Mouse (Mus musculus): ENCODE measurements around the gene Clrn1. TPM values are rescaled to one million over a fixed set of nuclear protein-coding genes. Genes with fewer than 3 reads are reported as not detected.
"Not testable (repeated sequence)": the region's sequence is repeated elsewhere in the genome, so short reads cannot be mapped to it uniquely, and the experiment has no call there.

Gene Clrn1
- polyA plus RNA-seq (2012; rRNA removed), result not detected in 2 replicates

DNA sequence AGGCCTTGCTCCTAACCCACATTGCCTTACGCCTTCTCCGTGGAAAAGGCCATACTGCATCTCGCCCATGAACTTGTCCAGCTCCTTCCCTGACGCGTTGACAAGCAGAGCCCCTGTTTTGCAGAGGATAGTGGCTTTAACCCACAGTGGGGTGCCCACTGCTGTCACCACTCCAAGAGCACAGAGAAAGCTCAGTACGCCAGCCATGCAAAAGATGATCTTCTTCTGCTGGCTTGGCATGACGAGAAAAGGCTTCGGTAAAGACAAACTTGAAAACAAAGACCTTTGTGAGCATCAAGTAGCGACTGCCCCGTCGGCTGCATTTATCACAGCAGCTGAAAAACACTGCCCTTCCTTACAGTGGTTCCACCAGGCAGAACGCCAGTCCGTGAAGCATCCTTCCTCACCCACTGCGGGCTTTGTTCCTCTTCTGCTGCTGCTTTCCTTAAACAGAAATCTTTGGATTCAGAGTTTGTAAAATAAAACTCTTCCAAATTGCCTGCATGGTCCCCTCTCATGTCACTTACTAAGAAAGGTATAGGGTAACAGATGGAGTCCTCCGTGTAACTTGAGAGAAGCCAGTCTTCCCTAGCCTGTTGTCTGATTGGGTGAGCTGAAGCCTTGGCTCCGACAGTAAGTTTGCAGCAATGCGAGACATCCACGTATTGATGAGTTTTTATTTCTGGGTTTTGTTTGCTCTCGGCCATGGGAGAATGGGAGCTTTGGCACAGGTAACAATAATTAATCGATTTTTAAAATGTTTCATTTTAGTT, at the start of gene Clrn1:
Gene Clrn1 (minus strand): TSS at position 540 of the 773 bp plus-strand sequence.
- DNase-seq (ENCODE audit: low read depth, low spot score), result no peak
- WGBS, result 83% methylated on average over 20 of the region's 20 CpGs

DNA sequence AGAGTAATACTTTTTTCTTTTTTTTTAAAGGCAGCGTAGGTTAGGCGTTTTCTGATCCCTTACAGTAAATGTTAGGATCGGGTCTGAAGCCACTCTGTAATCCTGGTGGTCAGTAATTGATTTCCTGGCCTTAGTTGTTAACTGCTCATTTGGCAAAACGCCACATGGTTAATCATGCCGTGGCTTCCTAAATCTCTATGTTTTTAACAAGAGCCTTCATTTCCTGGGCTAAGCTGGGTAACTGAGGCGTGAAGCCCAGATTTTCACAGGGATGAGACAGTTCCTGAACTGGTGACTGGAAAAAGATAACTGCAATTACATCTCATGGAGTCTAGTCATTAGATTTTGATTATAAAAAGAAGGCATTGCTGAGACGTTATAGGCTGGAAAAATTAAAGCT, 38.9 kb upstream of the Clrn1 start:
- WGBS, result 73% methylated on average over 7 of the region's 7 CpGs
- DNase-seq (ENCODE audit: low read depth, low spot score), result no peak

DNA sequence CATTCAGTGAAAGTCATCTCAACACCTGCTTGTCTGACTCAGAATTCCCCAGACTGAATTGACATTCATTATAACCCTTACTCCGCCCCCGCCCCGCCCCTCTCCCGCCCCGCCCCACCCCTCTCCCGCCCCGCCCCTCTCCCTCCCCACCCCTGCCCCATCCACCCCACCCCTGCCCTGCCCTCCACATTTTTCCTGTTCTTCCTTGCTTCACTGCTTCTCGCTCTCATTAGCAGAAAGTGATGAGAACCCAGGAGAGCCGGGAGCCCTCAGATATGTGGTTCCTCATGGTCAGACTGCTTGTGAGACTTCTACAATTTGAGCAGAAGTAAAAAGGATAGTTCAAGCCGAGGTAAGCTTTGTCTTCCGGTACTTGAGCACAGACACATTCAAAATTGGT, 38.0 kb upstream of the Clrn1 start:
- 67% methylated on average over 4 of the region's 11 CpGs for WGBS
- no peak for DNase-seq (ENCODE audit: low read depth, low spot score)

DNA sequence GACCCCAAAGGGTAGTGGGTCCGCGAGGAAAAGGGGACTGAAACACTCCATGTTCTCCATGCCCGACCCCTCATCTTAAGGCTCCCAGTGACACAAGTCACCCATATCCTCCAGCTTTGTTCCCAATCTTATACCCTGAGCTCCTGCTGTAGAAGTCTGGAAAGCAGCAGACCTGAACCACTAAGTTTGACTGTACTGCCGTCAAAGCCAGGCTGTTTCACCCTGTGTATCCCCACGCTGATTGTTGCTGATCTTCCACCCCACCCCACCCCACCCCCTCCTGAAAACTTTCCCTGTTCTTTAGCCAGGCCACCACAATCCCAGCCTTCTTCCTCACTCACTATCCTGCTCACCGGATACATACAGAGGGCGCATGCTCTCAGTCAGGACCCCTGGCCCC, 37.5 kb upstream of the Clrn1 start:
- no peak for DNase-seq (ENCODE audit: low read depth, low spot score)
- WGBS, result 79% methylated on average over 7 of the region's 7 CpGs

DNA sequence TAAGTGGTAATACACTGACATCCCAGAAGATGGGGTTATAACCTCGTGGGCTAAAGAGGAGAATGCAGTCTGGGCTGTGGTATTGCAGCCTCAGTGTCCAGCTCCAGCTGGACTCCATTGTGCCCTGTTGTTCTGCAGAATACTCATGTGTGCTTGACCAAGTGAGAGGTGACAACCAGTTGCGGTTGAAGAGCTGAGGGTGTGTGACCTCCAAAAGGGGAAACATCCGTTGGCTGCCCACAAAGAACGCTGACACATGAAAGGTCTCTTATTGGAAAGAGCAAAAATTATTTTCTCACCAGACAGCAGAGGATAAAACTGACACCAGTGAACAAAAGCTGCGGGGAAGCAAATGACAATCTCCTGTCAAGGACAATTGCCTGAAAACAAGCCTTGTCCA, 36.2 kb upstream of the Clrn1 start:
- no peak for DNase-seq (ENCODE audit: low read depth, low spot score)

DNA sequence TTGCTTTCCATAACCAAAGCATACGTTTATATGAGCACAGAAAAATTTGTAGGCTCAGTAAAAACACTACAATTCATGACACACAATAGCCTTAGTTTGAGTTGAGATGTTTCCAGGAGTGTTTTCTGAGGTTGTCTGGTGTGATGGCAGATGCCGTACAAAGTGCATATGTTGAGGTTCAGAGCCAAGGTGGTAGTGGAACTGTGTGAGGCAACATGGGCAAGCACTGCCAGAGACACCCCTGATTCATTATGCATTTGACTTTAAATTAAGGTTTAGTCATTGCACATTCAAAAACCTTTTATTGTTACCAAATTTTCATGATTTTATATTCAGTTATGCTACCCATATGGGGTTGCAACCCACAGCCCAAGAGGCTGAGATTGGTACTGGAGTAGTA, 19.5 kb upstream of the Clrn1 start:
- WGBS, result 78% methylated on average over 2 of the region's 2 CpGs
- DNase-seq (ENCODE audit: low read depth, low spot score), result no peak

More for the DNA sequence above, 36.2 kb upstream of the Clrn1 start:
- WGBS, result 71% methylated on average over 5 of the region's 5 CpGs

DNA sequence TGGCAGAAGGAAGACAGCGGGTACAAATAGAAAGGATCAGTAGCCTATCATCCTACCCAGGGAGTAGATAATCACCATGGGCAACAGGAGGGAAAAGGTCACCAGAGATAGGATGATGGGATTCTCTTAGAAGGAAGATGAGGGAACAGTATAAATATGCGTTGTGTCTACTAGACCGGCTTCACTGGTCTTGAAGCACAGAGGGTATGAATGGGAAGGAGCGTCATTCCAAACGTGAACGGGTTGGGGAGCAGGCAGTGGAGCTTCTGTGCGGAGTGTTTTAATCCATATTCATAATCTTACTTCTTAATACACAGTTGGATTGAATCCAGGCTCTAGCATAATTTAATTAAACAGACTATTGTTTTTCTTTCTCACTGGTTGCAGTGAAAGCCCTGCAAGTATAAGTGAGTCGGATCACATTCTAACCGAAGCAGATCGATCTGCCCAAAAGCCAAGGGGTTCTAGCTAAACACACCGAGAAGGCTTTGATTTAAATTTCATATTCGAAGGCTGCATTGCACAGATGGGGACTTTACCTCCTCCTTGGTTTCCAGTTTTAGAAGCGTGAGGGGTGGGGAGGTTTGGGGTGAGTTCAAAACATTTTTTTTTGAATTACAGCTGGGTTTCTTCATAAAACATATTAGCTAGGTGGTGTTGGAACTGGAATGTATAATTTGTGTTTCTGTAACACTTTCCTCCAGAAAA, 17.1 kb upstream of the Clrn1 start:
- DNase-seq (ENCODE audit: low read depth, low spot score), result no peak
- WGBS, result 88% methylated on average over 13 of the region's 13 CpGs

DNA sequence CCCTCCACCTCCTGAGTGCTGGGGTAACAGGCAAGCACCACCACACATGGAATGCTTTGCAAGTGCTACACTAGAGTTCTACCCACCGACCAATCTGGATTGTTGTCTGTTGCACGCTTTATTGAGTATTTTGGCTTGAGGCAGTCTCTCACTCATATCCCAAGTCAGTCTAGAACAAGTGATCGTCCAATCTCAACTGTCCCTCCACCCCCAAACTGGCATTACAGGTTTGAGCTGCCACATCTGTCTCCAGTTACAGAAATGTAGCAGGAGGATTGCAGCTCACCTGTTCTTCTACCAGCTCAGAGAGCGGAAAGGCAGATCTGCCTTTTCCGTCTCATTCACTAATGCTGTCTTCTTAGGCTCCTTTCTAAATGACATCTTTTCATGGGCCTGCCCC, 10.0 kb upstream of the Clrn1 start:
- DNase-seq (ENCODE audit: low read depth, low spot score), result no peak

DNA sequence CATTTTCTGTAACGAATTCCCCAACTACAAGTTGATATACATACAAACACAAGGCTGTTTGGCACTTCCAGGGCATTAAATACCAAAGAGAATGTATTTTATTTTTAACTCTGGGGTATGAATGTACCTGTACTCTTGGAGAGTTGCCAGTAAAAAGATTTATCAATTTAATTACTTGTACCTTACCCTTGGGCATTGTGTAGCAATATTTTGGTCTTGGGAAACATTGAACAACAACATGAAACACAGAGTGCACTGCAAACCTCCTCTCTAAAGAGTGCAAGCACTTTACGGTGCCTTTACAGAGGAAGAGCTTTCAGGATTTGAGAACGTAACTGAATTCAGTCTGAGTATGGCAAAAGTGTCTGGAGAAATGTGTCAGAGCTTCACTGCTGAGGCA, 9.4 kb upstream of the Clrn1 start:
- DNase-seq (ENCODE audit: low read depth, low spot score), result no peak
- 79% methylated on average over 3 of the region's 3 CpGs for WGBS

More for the DNA sequence above, 10.0 kb upstream of the Clrn1 start:
- 80% methylated on average over 5 of the region's 5 CpGs for WGBS

DNA sequence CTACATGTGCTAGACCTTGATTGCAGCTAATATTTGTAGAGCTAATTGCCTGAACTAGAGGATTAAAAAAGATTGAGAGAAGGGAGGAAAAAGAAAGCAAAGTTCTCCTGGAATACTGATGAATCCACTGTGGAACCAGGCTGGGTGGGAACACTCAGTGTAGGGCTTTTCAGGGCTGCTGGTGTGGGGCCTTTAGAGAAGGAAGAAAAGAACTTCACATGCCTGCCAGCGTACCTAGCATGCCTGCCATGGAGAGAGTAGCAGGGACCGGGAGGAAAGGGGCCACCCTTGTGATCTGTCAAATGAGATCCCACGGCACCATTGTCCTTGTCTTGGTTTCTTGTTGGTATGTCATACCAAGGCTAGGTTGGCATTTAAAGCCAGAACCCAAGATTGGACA, 4.5 kb upstream of the Clrn1 start:
- DNase-seq (ENCODE audit: low read depth, low spot score), result no peak
- WGBS, result 64% methylated on average over 3 of the region's 3 CpGs

DNA sequence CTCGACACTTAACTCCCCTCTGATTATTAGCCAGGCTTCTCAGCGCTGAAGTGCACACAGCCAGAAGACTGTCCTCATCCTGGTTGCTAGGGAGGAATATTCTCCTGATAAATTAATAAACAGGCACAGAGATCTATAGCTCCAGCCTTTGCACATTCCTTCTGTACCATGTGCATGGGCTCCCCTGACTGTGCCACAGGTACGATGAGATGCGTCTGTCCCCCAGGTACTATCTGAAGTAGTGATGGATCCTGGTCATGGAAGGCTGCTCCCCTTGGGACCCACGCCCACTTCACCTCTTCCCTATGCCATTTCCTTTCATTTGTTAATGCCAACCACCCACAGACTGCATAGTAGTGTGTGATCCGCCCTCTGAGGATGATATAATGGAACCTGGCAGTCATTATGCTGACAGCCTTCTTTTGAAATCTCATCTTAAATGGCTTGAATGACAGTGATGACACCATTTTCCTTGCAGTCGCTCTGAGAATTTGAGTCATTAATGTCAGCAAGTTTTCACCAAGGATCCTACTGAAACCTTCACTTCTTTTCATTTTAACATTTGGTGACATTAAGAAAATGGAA, 3.1 kb upstream of the Clrn1 start:
- WGBS, result 81% methylated on average over 7 of the region's 7 CpGs

DNA sequence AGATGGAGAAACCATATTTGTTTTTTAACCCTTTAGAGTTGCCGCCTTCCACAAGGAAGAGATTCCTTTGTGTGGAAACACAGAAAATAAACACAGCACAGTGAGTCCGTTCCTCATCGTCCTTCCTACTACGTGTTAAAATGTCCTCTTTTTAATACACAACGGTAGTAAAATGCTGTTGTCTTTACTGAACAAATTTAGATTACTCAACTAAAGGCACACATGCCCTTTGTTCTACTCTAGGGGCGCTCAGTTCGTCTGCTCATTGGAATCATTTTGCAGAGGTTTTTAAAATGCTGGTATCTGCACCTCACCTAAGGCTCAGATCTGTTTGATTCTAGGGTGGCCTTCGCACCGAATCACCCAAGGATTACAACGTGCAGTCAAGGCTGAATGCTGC, 2.6 kb upstream of the Clrn1 start:
- no peak for DNase-seq (ENCODE audit: low read depth, low spot score)
- 54% methylated on average over 10 of the region's 10 CpGs for WGBS

More for the DNA sequence above, 3.1 kb upstream of the Clrn1 start:
- no peak for DNase-seq (ENCODE audit: low read depth, low spot score)

DNA sequence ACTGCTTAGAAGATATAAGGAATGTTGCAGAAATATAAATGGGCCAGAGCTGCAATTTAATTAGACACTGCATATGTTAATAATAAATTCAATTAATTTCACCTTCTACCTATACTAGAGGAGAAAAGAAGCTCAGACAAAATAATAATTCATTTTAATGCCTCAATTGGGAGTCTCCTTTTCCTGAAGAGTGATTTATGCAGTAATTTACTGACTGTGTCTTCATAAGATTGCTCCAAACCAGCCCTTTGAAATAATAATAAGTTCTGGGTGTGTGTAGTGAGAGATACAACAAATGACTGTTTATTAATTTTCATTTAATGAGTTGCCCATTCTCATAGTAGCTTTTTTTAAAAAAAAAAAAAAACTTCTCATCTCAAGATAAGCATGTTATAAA, 1.6 kb downstream of the Clrn1 start:
- DNase-seq (ENCODE audit: low read depth, low spot score), result no peak

DNA sequence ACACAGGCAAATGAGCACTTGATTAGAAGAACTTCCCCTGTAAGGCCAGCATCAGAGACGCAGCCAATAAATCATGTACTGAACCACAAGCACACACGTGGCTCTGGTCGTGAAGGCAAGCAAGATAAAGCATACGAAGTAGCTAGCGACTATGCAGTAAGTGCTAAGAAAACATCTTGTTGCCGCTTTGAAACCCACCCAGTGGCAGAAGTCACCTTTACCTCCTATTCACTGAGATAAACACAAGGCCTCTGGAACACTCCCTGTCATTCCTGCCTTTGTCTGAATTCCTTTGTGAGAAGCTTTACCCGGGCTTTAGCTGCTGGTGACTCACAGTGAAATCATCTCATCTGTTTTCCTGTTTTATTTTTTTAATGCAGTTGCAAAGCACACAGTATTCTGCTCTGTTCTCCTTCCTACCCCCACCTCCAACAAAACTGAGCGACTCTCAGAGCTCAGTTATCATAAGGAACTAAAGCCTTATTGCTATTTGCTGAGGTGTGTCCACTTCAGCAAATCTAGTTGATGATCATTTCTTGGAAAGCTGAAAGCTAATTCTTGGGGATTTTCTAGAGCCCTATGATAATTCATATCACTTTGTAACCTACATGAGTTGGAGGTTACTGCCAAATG, 2.1 kb downstream of the Clrn1 start:
- 8% methylated on average over 8 of the region's 8 CpGs for WGBS
- no peak for DNase-seq (ENCODE audit: low read depth, low spot score)

DNA sequence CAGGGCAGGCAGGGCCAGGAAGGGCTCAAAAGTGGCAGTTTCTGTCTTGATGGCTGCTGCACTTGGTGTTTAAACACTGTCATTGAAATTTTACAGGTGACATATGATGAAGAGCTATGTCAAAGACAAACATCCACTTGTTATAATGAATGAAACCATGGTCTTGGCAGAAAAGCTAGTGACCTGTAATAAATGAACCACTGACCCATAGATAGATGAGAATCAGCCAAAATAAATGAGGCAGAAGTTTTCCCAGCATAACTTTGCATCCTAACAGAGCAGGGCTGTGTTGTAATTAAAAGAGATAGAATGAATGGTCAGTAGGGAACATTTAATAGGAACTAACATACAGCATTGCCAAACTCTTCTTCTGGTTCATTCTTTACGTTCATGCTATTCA, 4.1 kb downstream of the Clrn1 start:
- 81% methylated on average over 1 of the region's 1 CpGs for WGBS
- no peak for DNase-seq (ENCODE audit: low read depth, low spot score)

DNA sequence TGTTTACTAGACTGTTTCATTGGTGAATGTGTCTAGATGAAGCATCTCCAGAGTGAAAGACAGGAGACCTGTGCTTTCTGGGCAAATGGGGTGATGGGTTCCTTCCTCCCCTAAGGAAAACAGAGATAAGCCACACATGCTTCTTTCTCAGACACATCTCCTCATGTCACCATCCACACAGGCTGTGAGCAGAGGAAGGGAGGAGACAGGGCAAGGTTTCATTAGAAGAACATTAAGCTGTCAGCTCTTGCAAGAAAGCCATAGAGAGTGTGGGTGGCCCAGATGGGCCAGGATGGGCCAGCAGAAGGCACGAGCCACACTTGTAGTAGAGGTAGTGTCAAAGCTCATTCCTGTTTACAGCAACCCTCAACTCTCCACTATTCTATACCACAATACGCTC, 5.0 kb downstream of the Clrn1 start:
- WGBS, result 82% methylated on average over 2 of the region's 2 CpGs
- no peak for DNase-seq (ENCODE audit: low read depth, low spot score)

DNA sequence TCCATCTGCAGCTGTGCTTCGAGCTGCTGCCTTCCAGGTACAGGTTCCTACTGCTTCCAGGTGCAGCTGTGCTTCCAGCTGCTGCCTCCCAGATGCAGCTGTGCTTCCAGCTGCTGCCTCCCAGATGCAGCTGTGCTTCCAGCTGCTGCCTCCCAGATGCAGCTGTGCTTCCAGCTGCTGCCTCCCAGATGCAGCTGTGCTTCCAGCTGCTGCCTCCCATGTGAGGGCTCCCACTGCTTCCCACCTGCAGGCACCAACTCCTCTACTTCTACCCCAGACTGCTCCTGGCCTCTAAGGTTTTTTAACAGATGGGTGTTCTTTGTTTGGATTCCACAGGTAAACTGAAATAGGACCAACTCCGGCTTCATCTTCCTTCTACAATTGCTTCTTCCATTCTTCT, 13.3 kb downstream of the Clrn1 start:
- not testable (repeated sequence) for DNase-seq (ENCODE audit: low read depth, low spot score)
- 77% methylated on average over 2 of the region's 2 CpGs for WGBS

DNA sequence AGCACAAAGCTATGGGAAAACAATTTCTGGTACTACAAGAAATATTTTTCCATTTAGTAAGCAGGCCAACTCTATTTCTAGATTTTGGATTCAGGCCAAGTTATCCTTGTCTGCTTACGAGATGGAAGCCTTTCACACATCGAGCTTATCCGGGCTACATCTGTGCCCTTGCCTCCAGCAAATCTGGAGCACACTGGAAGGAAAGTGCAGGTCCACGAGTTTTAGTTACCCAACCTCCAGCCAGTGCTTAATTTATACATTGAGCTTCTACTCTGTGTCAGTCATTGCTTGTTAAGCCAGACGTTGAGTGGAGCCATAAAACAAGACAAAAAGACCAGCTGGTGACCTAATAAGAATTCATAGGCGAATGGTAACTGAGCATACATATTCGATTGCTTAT, 19.4 kb downstream of the Clrn1 start:
- DNase-seq (ENCODE audit: low read depth, low spot score), result no peak
- WGBS, result 46% methylated on average over 7 of the region's 7 CpGs

DNA sequence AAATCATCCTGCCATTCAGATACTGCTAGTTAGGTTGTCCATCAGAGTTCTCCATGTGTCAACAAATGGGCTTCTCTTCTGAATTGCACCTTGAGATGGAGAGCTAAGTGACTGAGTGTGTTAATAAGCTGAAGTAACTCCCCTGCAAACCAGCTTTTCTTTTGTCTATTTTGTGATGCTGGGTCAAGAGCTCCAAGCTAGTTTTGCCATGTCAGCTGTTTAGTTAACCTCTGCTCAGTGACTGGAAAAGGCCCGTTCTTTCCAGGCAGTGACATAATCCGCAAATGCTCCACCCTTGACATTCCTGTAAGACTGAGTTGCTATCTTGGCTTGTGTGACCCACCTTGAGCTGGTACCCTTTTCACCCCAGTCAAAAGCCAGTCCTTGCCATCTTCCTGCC, 22.2 kb downstream of the Clrn1 start:
- 63% methylated on average over 2 of the region's 2 CpGs for WGBS
- no peak for DNase-seq (ENCODE audit: low read depth, low spot score)

DNA sequence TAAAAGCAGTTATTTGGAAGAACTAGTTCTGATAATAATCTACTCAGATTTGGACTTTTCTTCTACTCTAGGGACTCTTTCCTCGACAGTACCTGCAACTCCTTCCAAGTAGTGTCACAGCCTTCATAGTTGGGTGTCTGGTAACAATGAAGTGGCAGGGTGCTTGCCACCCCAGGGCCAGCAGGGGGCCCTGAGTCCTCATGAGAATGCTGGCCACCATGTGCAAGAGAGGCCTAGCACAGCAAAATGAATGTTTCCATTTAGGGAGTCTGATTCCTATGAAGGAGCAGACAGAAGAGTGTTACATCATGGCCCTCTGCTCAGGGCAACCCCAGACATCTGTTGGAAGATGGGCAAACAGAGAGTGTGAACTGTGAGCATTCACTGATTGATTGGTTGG, 41.7 kb downstream of the Clrn1 start:
- WGBS, result 26% methylated on average over 1 of the region's 1 CpGs

More for the DNA sequence above, 41.7 kb downstream of the Clrn1 start:
- no peak for DNase-seq (ENCODE audit: low read depth, low spot score)

All from large intestine, adult 2 months (tissue).